Mouse (Mus musculus): Measurements from ENCODE around the gene Fgf7.

GRCm38 (mm10) chr2:126060595-126060994, 26.1 kb downstream of the Fgf7 start:
- TF ChIP-seq CTCF (IDR thresholded peaks at IDR 0.05; ENCODE audit: extremely low read depth, insufficient read depth, insufficient read length, insufficient replicate concordance) (no peak), POLR2A (IDR thresholded peaks at IDR 0.05; ENCODE audit: low read depth, low read length) (no peak)

Data from spleen, adult 2 months (tissue).